Mouse (Mus musculus) myocyte (in vitro differentiated cells): Measurements from ENCODE around the gene Ccdc157. TPM values are rescaled to one million over a fixed set of nuclear protein-coding genes. Genes with fewer than 3 reads are reported as not detected.

Experiments used
- H3K27me3 ChIP-seq: one replicate; pipeline ENCODE4 v1.6.1; 2011; ENCODE audit not compliant: control insufficient read depth, insufficient read depth, insufficient read length
- H3K36me3 ChIP-seq: one replicate; pipeline ENCODE4 v1.6.1; 2011; ENCODE audit not compliant: control insufficient read depth, insufficient read depth
- H3K4me2 ChIP-seq: one replicate; pipeline ENCODE4 v1.6.1; 2011; ENCODE audit warnings: low read depth, control low read depth
- H3K4me3 ChIP-seq: one replicate; pipeline ENCODE4 v1.5.1; 2011; ENCODE audit warnings: mild to moderate bottlenecking, control low read depth, moderate library complexity
- H3K79me2 ChIP-seq: one replicate; pipeline ENCODE4 v1.6.1; 2011; ENCODE audit not compliant: control insufficient read depth, insufficient read depth
- H3ac ChIP-seq: one replicate; pipeline ENCODE4 v1.6.1; 2011; ENCODE audit not compliant: control insufficient read depth, insufficient read length
- CEBPB ChIP-seq: IDR thresholded peaks from 2 replicates; pipeline ENCODE4 v1.6.1; 2011; ENCODE audit warnings: mild to moderate bottlenecking, moderate library complexity; ENCODE audit not compliant: poor library complexity, insufficient read depth, severe bottlenecking
- E2F4 ChIP-seq: IDR thresholded peaks from one replicate; pipeline ENCODE4 v1.6.1; 2011; ENCODE audit warnings: mild to moderate bottlenecking, control low read depth, moderate library complexity; ENCODE audit not compliant: insufficient read depth
- MAX ChIP-seq: IDR thresholded peaks from one replicate; pipeline ENCODE4 v1.6.1; 2011; ENCODE audit warnings: low read depth, mild to moderate bottlenecking, control low read depth
- MYOD1 ChIP-seq, 3 experiments: IDR thresholded peaks; one replicate each; pipeline ENCODE4 v1.6.1; 2011; ENCODE audit warnings: control low read depth in 2 of 3, low read depth in 2 of 3, mild to moderate bottlenecking in 2 of 3, moderate library complexity in 1 of 3; ENCODE audit not compliant: insufficient read length in 2 of 3, control insufficient read depth in 1 of 3
- MYOG ChIP-seq, 3 experiments: IDR thresholded peaks; one replicate each; pipeline ENCODE4 v1.6.1; 2011; ENCODE audit warnings: control low read depth in 2 of 3, low read depth in 2 of 3, mild to moderate bottlenecking in 2 of 3; ENCODE audit not compliant: insufficient read length in 2 of 3, control insufficient read depth in 1 of 3, insufficient read depth in 1 of 3
- POLR2A ChIP-seq: IDR thresholded peaks from one replicate; pipeline ENCODE4 v1.6.1; 2011; ENCODE audit warnings: low read depth, mild to moderate bottlenecking, control low read depth, moderate library complexity; ENCODE audit not compliant: insufficient read length
- POLR2AphosphoS2 ChIP-seq: IDR thresholded peaks from one replicate; pipeline ENCODE4 v1.6.1; 2011; ENCODE audit warnings: low read depth, control low read depth; ENCODE audit not compliant: insufficient read length
- REST ChIP-seq: IDR thresholded peaks from one replicate; pipeline ENCODE4 v1.6.1; 2011; ENCODE audit warnings: mild to moderate bottlenecking, control low read depth, moderate library complexity; ENCODE audit not compliant: insufficient read depth, insufficient read length
- SRF ChIP-seq: IDR thresholded peaks from one replicate; pipeline ENCODE4 v1.6.1; 2011; ENCODE audit warnings: low read depth; ENCODE audit not compliant: control insufficient read depth, insufficient read length
- TCF12 ChIP-seq: IDR thresholded peaks from one replicate; pipeline ENCODE4 v1.6.1; 2011; ENCODE audit warnings: mild to moderate bottlenecking, control low read depth; ENCODE audit not compliant: poor library complexity, insufficient read depth, severe bottlenecking
- TCF3 ChIP-seq: IDR thresholded peaks from one replicate; pipeline ENCODE4 v1.6.1; 2011; ENCODE audit warnings: low read depth, control low read depth; ENCODE audit not compliant: insufficient read length
- USF1 ChIP-seq: IDR thresholded peaks from one replicate; pipeline ENCODE4 v1.6.1; 2011; ENCODE audit warnings: low read depth, mild to moderate bottlenecking, control low read depth, moderate library complexity
- polyA plus RNA-seq: library from polyadenylated mRNA; unstranded; fragments of >200 nt; fragmentation: generic; extraction: Trizol; gene quantifications from one replicate; pipeline ENCODE4 v1.2.1, GENCODE M21; 2012; ENCODE audit warnings: missing spikeins

Ccdc157 gene
- polyA plus RNA-seq, 1 experiment, result 5.6 TPM

DNA sequence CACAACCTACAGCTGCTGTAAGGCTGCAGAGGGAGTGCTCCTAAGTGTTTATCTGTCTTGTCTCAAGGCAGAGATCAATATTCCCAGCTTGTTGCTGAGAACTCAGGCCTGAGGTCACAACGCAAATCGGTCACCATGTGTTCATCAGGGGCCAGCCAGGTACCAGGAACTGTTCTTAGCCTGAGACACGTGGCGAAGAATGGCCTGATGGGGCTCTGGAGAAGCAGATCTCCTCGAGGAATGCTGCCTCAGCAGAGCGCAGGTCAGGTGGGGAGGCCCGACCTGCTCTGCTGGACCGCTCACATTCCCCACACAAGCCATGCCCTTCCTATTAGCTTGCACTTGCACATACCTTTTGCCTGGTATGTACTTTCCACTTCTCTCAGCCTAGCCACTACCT, 36.5 kb upstream of the Ccdc157 start:
- Histone ChIP-seq H3K79me2 (peaks cover 1% of the 10 kb centered on the region), H3K4me2 (no peak overlapping the region), H3ac (no peak overlapping the region), H3K36me3 (no peaks in the 10 kb centered on the region), H3K27me3 (no peaks in the 10 kb centered on the region), H3K4me3 (no peak overlapping the region)
- TF ChIP-seq CEBPB (no peak), USF1 (no peak), MAX (no peak), E2F4 (no peak), SRF (no peak), MYOD1 (IDR thresholded peaks at IDR 0.05; ENCODE audit: control insufficient read depth in 1 of 3, insufficient read length in 2 of 3, low read depth in 2 of 3) (no peak), TCF12 (no peak), POLR2AphosphoS2 (no peak), MYOG (IDR thresholded peaks at IDR 0.05; ENCODE audit: control insufficient read depth in 1 of 3, insufficient read depth in 1 of 3, insufficient read length in 2 of 3, low read depth in 2 of 3) (no peak), TCF3 (no peak), REST (no peak), POLR2A (no peak)

DNA sequence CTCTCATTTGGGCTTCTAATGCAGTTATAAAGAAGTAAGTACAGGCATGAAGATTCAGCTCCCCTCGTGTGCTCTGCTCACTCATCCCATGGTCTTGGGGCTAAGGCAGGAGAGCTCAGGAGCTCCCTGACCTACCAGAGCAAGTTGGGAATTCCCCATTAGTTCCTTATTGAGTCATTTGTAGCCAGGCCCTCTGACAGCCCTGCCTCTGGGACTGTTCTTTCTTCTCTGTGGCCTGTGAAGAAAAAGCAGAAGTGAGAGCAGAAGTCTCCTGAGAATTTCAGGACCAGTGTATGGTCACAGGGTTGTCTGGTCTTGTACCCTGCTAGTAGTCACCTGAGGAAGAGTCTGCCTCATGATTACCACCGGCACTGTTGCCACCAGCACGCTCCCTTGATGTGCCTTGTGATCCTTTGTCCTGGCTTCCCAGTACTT, 35.5 kb upstream of the Ccdc157 start:
- Histone ChIP-seq H3ac (no peak overlapping the region), H3K79me2 (no peaks in the 10 kb centered on the region), H3K27me3 (no peaks in the 10 kb centered on the region), H3K4me3 (no peak overlapping the region), H3K4me2 (no peak overlapping the region), H3K36me3 (no peaks in the 10 kb centered on the region)
- TF ChIP-seq E2F4, result no peak
- TF ChIP-seq MYOG (IDR thresholded peaks at IDR 0.05; ENCODE audit: control insufficient read depth in 1 of 3, insufficient read depth in 1 of 3, insufficient read length in 2 of 3, low read depth in 2 of 3), result no peak
- no peak for TF ChIP-seq TCF3
- no peak for TF ChIP-seq TCF12
- no peak for TF ChIP-seq SRF
- no peak for TF ChIP-seq MYOD1 (IDR thresholded peaks at IDR 0.05; ENCODE audit: control insufficient read depth in 1 of 3, insufficient read length in 2 of 3, low read depth in 2 of 3)
- no peak for TF ChIP-seq POLR2AphosphoS2
- TF ChIP-seq CEBPB, result no peak
- TF ChIP-seq POLR2A, result no peak
- TF ChIP-seq MAX, result no peak
- TF ChIP-seq USF1, result no peak
- no peak for TF ChIP-seq REST

DNA sequence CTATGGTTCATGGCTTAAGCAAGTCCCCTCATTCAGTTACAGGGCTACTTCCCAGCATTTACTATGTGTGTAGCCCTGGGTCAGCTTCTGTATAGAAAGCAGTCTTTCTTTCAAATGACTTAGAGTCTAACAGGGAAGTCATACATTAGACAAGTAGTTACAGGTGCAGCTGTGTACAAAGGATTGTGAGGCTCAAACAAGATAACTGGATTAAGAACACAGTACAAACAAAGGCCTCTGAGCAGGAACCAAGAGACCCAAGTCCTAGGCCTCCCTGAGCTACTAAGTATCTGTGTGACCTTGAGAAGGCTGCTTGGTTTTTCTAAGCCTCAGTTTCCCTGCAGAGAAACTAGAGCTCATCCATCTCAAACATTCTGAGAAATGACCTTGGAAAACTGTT, 33.3 kb upstream of the Ccdc157 start:
- Histone ChIP-seq H3K79me2 (no peaks in the 10 kb centered on the region), H3ac (no peak overlapping the region), H3K4me2 (no peak overlapping the region), H3K36me3 (no peaks in the 10 kb centered on the region), H3K4me3 (no peak overlapping the region), H3K27me3 (no peaks in the 10 kb centered on the region)
- no peak for TF ChIP-seq REST
- no peak for TF ChIP-seq MYOG (IDR thresholded peaks at IDR 0.05; ENCODE audit: control insufficient read depth in 1 of 3, insufficient read depth in 1 of 3, insufficient read length in 2 of 3, low read depth in 2 of 3)
- TF ChIP-seq TCF12, result no peak

- no peaks in the 10 kb centered on the region for H3K79me2 ChIP-seq
- H3K36me3 ChIP-seq, result no peaks in the 10 kb centered on the region
- no peaks in the 10 kb centered on the region for H3K27me3 ChIP-seq
- H3K4me2 ChIP-seq, result no peak overlapping the region
- H3ac ChIP-seq, result no peak overlapping the region
- H3K4me3 ChIP-seq, result no peak overlapping the region
- TF ChIP-seq E2F4 (no peak), POLR2AphosphoS2 (no peak), CEBPB (no peak), USF1 (no peak)
Observed at GRCm38 (mm10) chr11:4192757-4193156, 32.7 kb upstream of the Ccdc157 start.

DNA sequence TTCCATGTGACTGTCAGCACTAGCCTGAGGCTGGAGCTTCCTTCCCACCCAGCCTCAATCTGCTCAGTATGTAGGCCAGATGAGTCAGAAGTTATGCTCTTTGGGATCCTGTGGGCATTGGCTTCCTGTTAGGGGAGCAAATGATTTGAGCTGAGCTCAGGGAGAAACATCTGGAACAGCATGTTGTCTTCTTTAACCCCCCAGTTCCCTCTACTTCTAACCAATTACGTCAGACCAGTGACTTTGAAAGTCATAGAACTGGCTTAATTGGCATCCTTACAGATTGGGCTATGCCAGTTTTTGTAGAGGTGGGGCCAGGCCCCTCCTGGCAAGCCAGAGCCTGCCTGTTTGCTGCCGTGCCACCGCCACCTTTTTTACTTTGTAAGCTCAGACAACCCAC, 30.6 kb upstream of the Ccdc157 start:
- no peaks in the 10 kb centered on the region for H3K27me3 ChIP-seq
- H3K4me2 ChIP-seq, result peak overlapping the region; percentile 31
- H3K4me3 ChIP-seq, result no peak overlapping the region
- H3K79me2 ChIP-seq, result no peaks in the 10 kb centered on the region
- TF ChIP-seq E2F4 (no peak), CEBPB (no peak), TCF12 (no peak), TCF3 (no peak), MAX (no peak), MYOD1 (IDR thresholded peaks at IDR 0.05; ENCODE audit: control insufficient read depth in 1 of 3, insufficient read length in 2 of 3, low read depth in 2 of 3) (no peak), MYOG (IDR thresholded peaks at IDR 0.05; ENCODE audit: control insufficient read depth in 1 of 3, insufficient read depth in 1 of 3, insufficient read length in 2 of 3, low read depth in 2 of 3) (no peak), POLR2A (no peak), USF1 (no peak), SRF (no peak), POLR2AphosphoS2 (no peak), REST (no peak)
- no peak overlapping the region for H3ac ChIP-seq
- H3K36me3 ChIP-seq, result no peaks in the 10 kb centered on the region
